Mouse (Mus musculus): ENCODE results near the gene Ablim1.

The Ablim1 gene

DNA sequence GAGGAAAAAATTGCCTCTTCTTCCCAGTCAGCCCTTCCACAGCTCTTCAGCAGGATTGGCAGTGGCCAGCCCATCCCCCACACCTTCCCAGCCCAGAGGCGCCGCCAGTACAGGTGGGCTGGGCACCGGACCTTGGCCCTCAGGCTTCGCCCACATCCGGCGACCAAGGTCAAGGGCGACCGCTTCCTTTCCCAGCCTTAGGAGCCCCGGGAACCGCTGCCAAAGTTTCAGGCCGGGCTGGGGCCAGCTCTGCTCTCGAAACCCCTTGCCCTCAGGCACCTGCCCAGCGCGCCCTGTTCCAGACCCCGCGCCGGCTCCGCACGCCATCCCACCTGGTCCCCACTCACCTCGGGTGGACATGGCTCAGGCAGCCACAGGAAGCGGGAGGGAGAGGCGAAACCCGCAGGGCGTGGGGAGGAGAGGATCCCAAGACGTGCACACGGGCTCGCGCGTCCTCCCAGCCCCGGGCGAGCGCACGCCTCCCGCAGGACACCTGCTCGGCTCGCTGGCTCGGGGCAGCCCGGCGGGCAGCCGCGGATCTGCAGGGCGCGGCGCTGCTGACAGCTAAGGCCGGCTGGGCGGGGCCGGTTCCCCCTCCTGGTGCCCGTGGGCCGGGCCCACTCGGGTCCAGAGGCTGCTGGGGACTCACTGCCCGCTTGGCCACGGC is at the start of gene Ablim1:
Ablim1 (minus strand) TSS at position 574 of the 667 bp plus-strand sequence.
- no peak for DNase-seq (ENCODE audit: low read depth, low spot score)

DNA sequence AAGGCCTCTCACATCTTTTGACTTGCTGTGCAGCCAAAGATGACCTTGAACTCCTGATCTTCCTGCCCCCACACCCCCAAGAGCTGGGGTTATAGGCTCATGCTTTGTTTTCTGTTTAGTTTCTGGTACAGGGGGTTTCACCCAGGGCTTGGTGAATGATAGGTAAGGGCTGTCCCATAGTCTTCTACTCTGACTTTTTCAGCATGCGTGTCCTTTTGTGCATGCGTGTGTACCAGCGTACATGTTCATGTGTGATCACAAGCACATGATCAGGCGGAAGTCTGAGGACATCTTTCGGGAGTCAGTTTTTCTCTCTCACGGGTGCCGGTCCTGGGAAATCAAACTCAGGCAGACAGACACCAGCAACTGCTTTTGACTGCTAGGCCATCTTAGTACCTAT is 48.8 kb upstream of the Ablim1 start:
- DNase-seq (ENCODE audit: low read depth, low spot score), result peak; percentile 13

DNA sequence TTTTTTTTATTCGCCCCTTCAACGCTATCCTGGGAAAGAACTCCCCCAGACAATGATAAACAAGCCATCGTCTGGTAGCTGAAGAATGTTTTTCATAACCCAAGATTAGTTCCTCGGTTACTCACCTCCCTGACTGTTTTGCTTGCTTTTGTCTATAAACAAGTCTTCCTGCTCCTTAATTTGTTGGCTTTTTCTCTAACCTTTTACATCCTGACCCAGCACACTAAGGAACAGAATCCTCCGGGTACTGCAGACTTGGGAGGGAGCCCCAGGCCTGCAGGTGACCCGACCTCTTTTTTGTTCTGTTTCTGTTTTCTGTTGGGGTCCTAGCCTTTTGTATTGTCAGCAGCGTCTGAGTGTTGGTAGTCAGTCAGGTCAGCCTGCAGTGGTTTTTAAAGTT is 48.4 kb upstream of the Ablim1 start:
- DNase-seq (ENCODE audit: low read depth, low spot score), result no peak

DNA sequence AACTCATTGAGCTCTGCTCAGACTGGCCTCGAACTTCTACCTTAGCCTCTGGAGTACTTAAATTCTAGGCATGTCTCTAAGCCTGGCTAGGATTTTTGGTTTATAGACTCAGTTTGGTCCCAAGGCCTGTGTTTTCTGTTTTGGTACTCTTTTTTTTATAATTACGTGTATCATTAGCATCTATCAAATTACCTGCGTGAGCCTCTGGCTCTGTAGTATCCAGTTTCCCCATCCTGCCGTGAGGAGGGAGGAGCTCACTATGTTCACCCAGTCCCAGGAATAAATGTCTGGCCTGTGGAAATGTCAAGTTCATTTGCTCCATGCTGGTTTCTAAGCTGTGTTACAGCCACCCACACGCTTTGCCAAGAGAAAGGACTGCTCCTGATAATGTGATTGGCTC is 47.9 kb upstream of the Ablim1 start:
- no peak for DNase-seq (ENCODE audit: low read depth, low spot score)

DNA sequence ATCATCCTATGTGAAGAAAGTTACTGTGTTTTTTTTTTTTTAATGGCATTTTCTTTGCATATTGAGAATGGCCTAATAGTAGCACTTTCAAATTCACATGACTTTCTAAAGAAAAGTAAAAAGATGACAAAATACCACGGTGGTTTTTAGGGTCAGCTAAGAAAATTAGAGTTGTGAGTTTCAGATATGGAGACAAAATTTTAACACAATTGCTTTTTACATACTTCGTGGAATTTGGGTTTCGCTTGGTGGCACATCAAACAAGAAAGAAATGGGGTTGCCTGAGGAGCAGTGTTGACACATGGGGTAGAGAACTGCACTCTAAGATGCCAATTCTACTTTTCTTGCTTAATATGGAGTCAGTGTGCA is 47.2 kb upstream of the Ablim1 start:
- no peak for DNase-seq (ENCODE audit: low read depth, low spot score)

DNA sequence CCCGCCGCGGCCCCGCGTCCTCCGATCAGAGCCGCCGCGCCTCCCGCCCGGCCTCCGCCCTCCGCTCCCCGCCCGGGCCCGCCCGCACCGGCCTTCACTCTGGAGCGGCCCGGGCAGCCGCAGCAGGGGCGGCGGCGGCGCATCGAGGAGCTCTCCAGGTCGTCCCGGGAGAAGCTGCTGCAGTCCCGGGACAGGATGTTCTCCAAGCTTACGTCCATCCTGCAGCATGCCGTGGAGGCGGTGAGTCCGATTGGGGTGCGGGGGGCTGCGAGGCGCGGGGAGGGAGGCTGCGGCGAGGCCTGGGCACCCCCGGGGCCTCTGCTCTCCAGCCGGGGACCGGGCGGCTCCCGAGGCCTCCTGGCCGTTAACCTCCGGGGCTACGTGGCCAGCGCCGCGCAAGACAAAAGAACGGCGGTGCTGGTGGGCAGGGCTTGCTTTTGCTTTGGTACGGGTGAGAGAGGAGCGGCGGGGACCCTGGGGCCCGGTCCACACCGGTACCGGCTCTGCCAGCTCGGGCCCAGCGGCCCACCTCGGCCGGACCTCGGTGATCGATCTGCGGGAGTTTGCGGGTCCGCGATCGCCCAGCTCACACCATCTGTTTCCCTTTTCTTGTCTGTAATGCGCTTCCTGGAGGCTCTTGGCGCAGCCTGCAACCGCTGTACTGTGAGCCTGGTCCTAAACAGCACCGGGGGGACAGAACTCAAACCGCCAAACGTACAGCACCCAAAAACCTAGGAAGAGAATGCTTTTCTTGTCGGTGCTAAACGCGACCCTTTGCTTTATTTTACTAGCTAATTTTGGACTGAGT is 46.6 kb upstream of the Ablim1 start:
- DNase-seq (ENCODE audit: low read depth, low spot score), result peak; percentile 11

DNA sequence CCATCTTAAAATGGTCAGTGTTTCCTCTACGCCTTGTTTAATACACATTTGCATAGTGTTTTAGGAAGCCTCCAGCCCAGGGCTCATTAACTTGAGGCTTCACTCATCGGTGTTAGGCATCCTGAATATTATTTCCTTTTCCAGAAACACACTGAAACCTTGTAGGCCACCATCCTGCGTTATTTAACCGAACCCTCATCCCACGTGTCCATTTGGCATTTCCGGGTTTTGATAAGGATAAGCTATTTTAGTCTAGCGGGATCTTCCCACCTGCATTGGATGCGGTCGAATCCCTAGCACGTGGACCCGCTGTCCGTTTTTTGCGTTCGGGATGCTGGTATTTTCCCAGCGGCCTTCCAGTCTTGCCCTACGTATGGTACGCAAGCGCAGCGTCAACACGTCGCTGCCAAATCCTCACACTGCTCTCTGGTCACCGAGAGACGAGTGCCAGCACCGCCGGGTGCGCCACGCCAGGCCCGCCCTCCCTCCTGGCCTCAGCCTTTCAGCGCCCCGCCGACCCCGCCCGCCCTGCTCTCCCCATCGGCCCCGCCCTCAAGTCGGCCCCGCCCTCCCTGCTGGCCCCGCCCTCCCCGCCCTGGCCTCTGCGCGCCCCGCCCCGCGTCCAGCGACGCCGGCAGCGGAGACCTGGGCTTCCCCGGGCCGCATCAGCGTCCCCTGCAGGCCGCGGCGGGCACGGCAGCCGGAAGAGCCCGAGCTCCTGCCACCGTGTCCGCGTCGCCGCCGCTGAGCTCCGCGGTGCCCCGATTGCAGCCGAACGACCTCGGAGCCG is 45.8 kb upstream of the Ablim1 start, which contains the start of gene Fam160b1:
Fam160b1 (plus strand) TSS at position 340 of the 790 bp plus-strand sequence.
- DNase-seq (ENCODE audit: low read depth, low spot score), result peak; percentile 95

DNA sequence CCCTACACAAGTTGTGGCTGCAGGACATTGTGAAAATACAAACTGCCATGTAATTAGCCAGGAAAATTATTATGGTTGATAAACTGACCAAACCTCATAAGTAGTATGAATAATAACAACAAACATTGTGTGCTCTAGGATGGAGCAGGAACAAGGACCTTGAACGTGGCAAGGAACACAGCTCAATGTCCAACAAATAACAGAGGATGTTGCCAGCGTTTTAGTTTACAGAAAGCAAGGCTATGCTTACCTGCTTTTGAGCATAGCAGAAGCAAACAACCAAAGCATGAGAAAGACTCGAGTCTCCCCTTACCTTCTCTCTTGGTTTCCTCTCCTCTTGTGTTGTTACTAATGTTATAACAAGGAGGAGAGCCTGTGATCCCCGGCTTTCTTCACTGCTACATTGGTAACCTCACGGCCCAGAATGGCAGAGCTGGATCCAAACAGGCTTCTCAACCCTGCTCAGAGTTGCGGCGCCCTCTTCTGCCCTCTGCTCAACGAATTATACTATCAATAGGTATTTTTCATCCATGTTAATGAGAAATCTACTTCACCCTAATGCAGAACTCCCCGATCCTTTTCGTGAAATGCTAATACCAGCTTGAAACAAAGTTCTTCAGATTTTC is 45.1 kb upstream of the Ablim1 start:
- no peak for DNase-seq (ENCODE audit: low read depth, low spot score)

DNA sequence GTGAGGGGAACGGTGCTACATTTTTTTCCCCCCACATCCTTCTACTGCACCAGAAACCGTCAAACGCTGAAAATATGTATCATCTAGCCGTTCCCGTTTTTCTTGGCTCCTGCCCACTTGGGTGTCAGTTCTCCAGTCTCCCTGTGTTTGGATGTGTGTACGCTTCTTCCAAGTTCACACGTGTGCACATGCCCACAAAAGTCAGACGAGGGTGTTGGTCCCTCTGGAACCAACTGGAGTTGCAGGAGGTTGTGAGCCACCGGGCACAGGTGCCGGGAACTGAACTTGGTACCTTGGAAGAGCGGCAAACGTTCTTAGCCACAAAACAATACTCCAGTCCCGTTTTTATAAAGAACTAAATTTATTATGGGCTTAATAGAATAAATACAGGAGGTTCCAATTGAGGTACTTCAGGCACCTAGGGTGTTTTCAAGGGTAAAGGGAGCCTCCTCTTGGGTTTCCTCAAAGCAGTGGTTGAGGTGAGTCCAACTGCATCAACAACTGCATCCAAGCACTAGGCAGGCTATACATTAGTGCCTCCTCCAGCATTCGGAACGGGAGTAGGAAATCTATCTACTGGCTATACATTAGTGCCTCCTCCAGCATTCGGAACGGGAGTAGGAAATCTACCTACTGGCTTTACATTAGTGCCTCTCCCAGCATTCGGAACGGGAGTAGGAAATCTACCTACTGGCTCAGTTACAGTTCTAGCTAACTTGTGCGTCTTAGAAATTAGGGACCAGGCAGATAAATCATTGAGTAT is 44.3 kb upstream of the Ablim1 start:
- peak; percentile 18 for DNase-seq (ENCODE audit: low read depth, low spot score)

DNA sequence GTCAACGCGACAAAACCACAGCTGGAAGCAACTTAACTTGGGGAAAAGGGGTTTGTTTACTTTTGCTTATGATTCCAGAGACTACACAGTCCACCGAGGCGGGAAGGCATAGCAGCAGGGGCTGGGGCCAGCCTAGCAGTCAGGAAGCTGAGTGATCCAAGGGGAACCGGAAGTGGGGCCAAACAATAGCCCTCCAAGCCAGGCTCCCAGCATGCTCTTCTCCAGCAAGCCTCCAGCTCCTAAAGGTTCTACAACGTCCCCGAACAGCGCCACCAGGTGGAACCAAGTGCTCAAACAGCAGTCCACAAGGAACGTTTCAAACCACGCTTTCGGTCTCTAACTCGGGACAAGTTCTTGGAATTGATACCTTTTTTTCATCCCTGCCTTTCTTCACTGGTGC is 43.6 kb upstream of the Ablim1 start:
- peak; percentile 94 for DNase-seq (ENCODE audit: low read depth, low spot score)

DNA sequence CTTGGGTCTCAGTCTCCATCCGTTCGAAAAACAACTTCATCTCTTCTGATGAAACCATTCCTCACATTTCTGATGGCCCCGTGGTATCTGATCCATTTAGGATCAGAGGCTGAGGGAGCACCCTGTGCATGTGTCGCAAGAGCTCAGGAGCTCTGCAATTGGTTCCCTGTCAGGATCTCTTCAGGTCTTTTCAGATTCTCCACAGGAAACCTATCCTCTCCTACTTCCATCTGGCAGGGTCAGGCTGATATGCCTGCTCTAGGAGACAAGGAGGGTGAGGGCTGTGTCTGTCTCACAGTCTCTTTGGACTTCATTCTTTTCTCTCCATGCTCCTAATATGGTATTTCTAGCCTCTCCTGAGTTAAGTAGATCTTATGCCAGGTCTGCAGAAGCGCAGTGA is 43.1 kb upstream of the Ablim1 start:
- DNase-seq (ENCODE audit: low read depth, low spot score), result peak; percentile 15

DNA sequence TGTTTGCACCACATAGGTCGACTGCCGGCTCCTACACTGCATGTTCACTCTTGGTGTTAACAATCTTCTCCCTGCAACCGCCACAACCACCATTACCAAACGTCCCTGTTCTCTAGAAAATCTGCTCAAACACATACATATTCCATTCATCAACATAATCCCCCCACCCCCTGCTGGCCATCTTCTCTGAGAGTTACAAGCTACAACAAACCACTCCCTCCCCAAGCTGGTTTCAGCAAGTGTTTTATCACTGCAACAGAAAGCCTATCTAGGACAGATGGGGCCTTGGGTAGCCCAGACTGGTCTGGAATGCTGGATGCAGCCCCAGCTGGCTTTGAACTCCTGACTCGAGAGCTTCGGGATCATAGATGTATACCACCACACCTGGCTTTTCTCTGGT is 42.5 kb upstream of the Ablim1 start:
- DNase-seq (ENCODE audit: low read depth, low spot score), result peak; percentile 22

DNA sequence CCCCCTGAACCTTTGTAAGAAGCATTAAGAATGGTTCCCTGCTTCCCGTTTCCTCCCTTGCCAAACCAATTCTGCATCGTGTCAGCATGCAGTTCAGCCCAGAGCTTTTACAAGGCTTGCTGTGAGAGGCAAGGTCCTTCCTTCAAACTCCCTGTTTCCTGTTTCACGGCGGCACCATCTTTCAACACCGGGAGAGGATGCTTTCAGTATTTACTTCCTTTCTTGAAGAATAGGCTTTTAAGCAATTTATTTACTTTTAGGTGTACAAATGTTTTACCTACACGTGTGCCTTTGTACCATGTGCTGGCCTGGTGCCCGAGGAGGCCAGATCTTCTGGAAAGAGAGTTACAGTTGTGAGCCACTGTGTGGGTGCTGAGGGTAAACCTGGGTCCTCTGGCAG is 41.6 kb upstream of the Ablim1 start:
- no peak for DNase-seq (ENCODE audit: low read depth, low spot score)

DNA sequence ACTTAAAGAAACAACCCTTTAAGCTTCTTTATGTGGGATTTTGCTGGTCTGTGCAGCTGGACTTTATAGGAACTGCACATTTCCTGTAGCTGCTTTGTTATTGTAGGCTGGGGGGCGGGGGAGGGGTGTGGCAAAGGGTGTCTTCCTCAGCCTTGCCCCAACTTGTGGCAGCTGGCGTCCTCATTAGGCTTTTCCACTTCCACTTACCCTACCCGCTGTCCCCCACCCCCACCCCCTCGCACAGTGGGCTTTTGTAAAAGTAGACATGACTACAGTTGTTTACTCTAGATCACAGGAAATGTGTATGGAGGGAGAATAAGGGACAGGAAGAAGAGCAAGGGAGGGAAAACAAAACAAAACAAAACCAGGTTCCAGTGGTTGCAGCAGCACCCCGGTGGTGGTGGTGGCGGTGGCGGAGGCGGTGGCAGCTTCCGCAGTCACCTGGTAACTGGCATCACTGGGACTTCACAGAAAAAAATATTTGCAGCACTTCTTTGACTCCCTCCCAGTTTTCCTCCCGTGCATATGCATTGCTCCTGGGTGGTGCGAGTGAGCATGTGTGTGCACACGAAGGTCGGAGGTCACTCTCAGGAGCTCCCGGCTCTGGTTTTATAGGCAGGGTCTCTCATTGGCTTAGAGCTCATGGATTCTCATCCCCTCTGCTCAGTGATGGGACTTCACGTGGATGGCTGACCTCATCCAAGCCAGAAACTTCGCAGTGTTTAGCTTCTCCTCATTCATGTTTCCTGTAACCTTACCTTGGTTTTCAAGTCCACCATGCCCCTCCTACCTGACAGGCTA is 40.9 kb upstream of the Ablim1 start:
- DNase-seq (ENCODE audit: low read depth, low spot score), result peak; percentile 19

DNA sequence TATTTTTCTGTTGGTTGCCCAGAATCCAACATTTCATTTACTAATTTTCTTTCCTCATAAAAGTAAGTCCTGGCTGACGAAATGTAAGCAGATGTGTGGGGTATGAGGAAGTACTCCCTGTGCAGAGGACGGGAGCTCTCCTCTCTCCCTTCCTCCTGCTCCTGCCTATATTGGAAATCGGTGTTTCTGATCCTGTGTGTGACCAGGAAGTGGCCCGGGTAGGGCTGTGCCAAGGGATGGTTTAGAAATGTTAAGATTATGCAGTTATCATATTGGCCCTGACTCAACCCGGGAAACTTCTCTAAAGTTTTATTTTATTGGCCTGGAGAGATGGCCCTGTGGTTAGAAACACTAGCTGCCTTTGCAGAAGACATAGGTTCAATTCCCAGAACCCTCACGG is 40.0 kb upstream of the Ablim1 start:
- DNase-seq (ENCODE audit: low read depth, low spot score), result no peak

DNA sequence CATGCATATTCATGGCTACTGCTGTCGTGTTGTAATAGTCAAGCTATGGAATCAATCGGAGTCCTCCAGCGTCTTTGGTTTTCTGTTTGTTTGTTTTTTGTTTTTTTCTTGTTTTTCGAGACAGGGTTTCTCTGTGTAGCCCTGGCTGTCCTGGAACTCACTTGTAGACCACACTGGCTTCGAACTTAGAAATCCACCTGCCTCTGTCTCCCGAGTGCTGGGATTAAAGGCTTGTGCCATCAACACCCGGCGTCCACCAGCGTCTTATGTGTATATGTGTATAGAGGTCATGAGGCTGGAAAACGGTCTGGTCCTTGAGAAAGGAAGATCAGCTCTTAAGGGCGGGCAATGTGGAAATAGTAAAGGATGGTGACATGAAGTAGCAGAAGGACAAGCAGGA is 39.3 kb upstream of the Ablim1 start:
- no peak for DNase-seq (ENCODE audit: low read depth, low spot score)

DNA sequence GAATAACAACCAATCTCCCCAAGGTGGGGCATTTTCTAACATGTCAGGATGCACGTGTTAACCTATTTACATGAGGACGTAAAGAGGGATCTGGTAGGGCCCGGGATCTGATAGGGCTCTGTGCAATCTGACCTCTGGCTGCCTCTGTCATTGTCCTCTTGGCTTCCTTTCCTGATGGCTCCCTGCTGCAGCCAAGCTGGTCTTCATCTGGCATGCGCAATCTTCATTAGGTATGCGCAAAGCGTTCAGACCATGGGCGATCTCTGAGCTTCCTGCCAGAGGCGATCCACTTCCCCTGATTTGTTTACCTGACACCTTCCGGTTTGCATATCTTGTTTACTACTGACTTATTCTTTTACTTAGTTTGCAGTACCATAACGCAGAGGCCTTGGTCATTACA is 38.5 kb upstream of the Ablim1 start:
- peak; percentile 39 for DNase-seq (ENCODE audit: low read depth, low spot score)

DNA sequence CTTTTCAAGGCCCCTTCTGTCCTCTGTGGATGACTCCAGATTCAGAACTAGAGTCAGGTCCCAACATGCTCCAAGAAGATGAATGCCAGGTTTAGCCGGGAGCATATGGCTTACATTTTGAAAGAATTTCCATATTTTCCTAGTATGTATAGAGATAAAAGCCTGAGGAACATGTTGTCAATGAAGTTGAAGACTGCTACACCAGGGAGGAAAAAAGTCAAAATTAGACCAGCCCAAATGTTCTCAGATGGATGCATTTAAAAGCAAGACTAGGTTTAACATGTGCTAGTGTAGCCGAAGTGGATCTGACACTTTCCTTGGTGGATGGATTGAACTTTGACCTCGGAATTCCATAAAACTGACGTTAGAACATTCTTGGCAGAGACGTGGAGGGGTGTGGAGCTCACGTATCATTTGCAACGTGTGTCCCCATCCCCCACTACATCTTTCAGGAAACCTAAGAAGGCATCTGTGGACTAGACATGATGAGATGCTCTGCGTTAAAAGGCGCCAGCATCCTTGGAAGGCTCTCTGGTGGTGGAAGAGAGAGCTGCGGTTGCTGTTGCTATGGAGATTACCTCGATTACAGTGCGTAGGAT is 37.7 kb upstream of the Ablim1 start:
- DNase-seq (ENCODE audit: low read depth, low spot score), result no peak

DNA sequence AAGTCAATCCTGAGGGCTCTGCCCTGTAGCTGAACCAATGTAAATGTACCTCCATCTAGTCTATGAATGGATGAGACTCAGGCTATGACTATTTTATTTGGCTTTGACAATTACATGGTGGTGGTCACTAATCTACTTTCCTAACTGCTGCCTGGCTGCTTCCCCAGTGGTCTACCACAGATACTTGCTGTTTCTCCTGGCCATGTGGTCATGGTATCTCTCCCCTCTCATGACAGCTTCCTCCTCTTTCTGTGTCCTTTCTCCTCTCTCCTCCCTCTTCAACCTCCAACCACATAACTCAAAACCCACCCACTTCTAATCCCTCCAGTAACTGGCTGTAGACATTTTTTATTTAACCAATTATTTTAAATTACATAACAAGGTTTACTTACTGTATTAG is 34.4 kb upstream of the Ablim1 start:
- DNase-seq (ENCODE audit: low read depth, low spot score), result no peak

DNA sequence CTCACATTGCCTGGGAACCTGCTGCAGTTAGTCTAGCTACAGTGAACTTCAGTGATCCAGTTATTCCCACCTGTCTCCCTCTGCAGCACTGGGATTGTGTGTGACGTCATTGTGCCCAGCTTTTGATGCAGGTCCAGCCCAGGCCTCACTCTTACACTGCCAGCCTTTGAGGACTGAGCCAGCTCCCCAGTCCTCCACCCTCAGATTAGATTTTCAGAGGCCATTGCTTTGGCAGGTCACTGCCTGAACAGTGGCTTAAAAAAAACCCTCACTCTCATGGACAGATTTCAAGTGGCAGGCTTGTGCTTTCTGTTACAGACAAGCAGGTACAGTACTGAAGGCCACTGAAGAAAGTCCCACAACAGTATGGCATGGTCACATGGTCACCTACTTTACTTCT is 30.0 kb upstream of the Ablim1 start:
- no peak for DNase-seq (ENCODE audit: low read depth, low spot score)
